Mouse (Mus musculus) midbrain, embryonic 10.5 days (tissue): ENCODE measurements around the gene Zscan10. TPM values are rescaled to one million over a fixed set of nuclear protein-coding genes. Genes with fewer than 3 reads are reported as not detected.

Experiments
- DNase-seq: peaks from one replicate; pipeline ENCODE4 v3.0.0-alpha.2; 2017; ENCODE audit warnings: low spot score
- H3K27ac ChIP-seq: fragments of 300-500 bp; sonication (generic); replicated peaks from 2 replicates; pipeline ENCODE4 v1.5.1; 2016; ENCODE audit warnings: mild to moderate bottlenecking
- H3K27me3 ChIP-seq: fragments of 300-500 bp; sonication (generic); 2 replicates; pipeline ENCODE4 v1.6.1; 2016; ENCODE audit warnings: low read depth, mild to moderate bottlenecking; ENCODE audit not compliant: poor library complexity, severe bottlenecking
- H3K36me3 ChIP-seq: fragments of 300-500 bp; sonication (generic); 2 replicates; pipeline ENCODE4 v1.6.1; 2016; ENCODE audit warnings: mild to moderate bottlenecking, moderate library complexity
- H3K4me1 ChIP-seq: fragments of 300-500 bp; sonication (generic); 2 replicates; pipeline ENCODE4 v1.6.1; 2016
- H3K4me3 ChIP-seq: fragments of 300-500 bp; sonication (generic); 2 replicates; pipeline ENCODE4 v1.5.1; 2016; ENCODE audit warnings: mild to moderate bottlenecking, moderate library complexity
- H3K9me3 ChIP-seq: fragments of 300-500 bp; sonication (generic); replicated peaks from 2 replicates; pipeline ENCODE4 v1.6.1; 2016; ENCODE audit warnings: mild to moderate bottlenecking
- WGBS: fragments of 180-500 bp; shearing (Covaris S2); methylation state at CpG from one replicate; pipeline ENCODE4 v1.1.7; 2016; 5-methylcytosine and 5-hydroxymethylcytosine counted together
- polyA plus RNA-seq: library from polyadenylated mRNA; unstranded; fragments of >200 nt; fragmentation: Nextera tagmentation; extraction: Ambion mirVana; gene quantifications from 2 replicates; pipeline ENCODE4 v1.2.1, GENCODE M21; 2016

Zscan10 gene
- polyA plus RNA-seq, result 0.12 and 0.19 TPM in 2 replicates

DNA sequence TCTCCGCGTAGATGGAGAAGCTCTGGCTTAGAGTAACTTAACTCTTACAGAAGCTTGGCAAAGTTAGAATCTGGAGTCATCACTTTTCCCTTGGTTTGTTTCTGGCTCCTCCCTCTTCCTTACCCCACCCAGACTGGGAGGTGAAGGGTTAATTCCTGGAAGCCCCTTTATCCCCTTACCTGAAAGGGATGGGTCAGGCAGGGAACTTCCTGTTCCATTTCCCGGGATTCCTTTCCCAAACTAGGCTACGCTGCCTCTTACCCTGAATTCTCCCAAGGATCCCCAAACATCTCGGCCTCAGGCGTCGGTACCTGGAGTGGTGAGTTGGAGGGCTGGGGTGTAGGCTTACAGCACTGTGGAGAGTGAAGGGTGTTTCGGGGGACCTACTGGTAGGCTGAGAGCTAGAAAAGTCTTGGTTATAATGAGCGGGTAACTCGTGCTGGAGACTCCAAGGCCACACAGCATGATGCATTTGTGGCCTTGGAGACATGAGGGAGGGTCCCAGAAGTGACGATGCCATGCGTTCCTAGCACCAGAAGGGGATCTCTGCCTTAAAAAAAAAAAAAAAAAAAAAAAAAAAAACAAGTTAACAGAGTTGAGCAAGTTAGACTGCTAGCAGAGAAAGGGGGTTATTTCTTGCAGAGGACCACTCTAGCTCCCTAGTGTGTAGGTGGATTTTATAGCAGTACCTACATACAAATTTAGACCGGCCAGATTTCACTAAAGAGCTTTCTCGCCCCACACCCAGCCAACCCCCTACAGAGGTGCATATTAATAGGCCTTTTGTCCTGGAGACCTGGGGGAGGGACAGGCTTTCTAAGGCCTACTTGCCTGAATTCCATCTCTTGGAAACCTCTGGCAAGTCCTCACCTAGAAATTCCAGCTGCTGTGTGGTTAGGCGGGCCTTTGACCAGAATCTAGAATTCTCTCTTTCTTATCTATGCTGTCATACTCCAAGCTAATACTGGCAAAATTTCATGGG lies at the start of gene Zscan10:
Zscan10 (plus strand) TSS at position 216 of the 982 bp plus-strand sequence.
- H3K36me3 ChIP-seq, result no peaks in the 10 kb centered on the region
- peak within 1 kb of the TSS; percentile 57 for H3K4me3 ChIP-seq
- H3K27ac ChIP-seq, result peak within 1 kb of the TSS; percentile 88
- DNase-seq, result no peak
- H3K4me1 ChIP-seq, result peaks cover 36% of the 10 kb centered on the region
- H3K27me3 ChIP-seq, result no peaks in the 10 kb centered on the region; the same call in 1 of the 2 replicates
- H3K9me3 ChIP-seq, result no peaks in the 10 kb centered on the region
- WGBS, result 23% methylated on average over 15 of the region's 15 CpGs

DNA sequence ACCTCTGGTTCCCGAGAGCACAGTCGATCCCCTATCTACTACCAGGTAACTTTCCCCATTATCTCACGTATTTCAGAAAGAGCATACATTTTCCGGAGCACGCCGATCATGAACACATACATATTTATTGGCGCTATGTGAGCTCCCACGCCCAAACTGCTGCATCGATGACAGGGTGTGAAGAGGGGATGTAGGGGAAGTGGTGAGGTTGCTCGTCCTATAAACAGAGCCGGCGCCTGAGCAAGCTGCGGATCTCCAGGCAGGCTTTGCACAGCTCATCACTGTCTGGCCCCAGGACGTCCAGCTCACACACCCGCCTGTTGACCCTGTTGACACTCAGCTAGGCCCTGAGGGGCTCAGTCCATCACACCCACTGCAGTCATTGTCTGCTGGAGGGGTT lies 49.8 kb upstream of the Zscan10 start:
- peak overlapping the region; percentile 61 for H3K4me3 ChIP-seq
- no peaks in the 10 kb centered on the region for H3K9me3 ChIP-seq
- peak overlapping the region; percentile 73 for H3K27ac ChIP-seq
- peak; percentile 69 for DNase-seq
- under 1% methylated on average over 15 of the region's 15 CpGs for WGBS
- peaks cover 24% of the 10 kb centered on the region for H3K4me1 ChIP-seq
- no peaks in the 10 kb centered on the region for H3K27me3 ChIP-seq
- H3K36me3 ChIP-seq, result peaks cover 15% of the 10 kb centered on the region

DNA sequence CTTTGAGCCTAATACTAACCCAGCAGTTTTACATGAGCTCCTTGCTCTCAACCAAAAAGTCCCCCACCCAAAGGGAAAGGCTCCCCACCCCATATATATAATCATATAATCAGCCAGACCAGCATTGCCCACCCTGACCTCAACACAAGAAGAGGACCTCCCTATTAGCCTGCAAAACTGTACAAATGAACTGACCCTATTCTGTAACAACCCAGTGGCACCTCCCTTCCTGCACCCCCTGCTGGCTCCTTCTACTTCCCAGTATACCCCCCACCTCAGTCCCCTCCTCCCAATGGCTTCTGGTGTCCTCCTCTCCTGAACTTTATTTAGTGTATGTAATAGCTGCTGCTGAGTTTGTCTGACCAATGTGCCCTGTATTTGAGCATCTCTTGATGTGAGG lies 49.2 kb upstream of the Zscan10 start:
- H3K4me1 ChIP-seq, result peaks cover 24% of the 10 kb centered on the region
- H3K9me3 ChIP-seq, result no peaks in the 10 kb centered on the region
- H3K27me3 ChIP-seq, result no peaks in the 10 kb centered on the region
- H3K36me3 ChIP-seq, result peaks cover 20% of the 10 kb centered on the region
- DNase-seq, result no peak
- peak overlapping the region; percentile 61 for H3K4me3 ChIP-seq
- peak overlapping the region; percentile 73; the same call in 1 of the 2 replicates for H3K27ac ChIP-seq

DNA sequence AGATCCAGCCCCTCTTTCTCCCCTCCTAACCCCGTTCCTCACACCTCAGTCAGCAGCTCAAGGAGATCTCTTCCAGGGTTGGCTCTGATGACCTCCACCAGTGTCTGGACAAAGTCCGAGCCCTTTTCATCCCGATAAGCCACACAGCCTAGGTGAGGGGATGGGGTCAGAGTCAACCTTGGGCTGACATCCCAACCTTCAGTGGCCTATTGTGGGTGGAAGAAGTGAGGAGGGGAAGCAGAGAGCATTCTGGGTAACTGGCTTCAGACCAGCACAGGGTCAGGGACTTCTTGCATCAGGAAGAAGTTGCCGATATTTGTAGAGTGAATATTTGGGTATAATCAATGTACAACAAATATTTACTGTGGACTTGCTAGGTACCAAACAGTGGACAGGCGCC lies 48.7 kb upstream of the Zscan10 start:
- DNase-seq, result no peak
- Histone ChIP-seq H3K27ac (no peak overlapping the region), H3K9me3 (no peaks in the 10 kb centered on the region), H3K4me1 (peaks cover 24% of the 10 kb centered on the region), H3K27me3 (no peaks in the 10 kb centered on the region), H3K4me3 (peak overlapping the region; percentile 61; the same call in 1 of the 2 replicates), H3K36me3 (peaks cover 26% of the 10 kb centered on the region)
- WGBS, result 67% methylated on average over 5 of the region's 5 CpGs

DNA sequence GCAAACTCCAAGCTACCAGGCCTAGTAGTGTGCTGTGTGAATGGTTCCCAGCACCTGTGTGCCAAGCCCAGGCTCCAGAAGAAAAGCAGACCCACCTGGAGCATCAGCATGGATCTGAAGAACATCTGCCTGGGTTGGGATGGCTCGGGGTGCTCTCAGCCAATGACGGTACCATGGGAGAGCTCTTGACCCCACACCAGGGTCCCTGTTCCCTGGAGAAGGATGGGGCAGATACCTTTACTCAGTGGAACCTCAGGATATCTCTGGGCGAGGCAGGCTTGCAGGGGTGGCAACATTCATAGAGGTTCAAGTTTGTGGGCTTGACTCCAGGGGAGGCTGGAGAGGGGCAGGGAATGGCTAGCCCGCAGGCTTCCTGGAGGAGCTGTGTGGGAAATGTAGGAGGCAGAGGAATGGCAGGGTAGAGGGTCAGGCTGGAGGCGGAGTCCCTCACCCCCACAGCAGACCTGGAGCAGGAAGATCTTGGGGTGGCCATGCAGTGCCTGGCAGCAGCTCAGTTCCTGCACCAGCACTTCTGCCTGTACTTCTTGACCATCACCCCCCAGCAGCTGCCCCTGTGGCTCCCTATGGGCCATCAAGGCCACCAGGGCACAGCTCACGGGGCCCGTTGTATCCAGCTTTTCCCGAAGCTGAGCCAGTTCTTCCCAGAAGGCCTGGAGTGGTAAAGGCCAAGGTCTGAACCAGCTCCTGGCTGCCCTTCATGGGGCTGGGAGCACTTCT lies 47.6 kb upstream of the Zscan10 start:
- H3K4me3 ChIP-seq, result no peak overlapping the region
- no peak overlapping the region for H3K27ac ChIP-seq
- 84% methylated on average over 8 of the region's 8 CpGs for WGBS
- no peak for DNase-seq
- no peaks in the 10 kb centered on the region for H3K9me3 ChIP-seq
- H3K4me1 ChIP-seq, result peaks cover 24% of the 10 kb centered on the region
- H3K27me3 ChIP-seq, result no peaks in the 10 kb centered on the region
- H3K36me3 ChIP-seq, result peaks cover 37% of the 10 kb centered on the region

DNA sequence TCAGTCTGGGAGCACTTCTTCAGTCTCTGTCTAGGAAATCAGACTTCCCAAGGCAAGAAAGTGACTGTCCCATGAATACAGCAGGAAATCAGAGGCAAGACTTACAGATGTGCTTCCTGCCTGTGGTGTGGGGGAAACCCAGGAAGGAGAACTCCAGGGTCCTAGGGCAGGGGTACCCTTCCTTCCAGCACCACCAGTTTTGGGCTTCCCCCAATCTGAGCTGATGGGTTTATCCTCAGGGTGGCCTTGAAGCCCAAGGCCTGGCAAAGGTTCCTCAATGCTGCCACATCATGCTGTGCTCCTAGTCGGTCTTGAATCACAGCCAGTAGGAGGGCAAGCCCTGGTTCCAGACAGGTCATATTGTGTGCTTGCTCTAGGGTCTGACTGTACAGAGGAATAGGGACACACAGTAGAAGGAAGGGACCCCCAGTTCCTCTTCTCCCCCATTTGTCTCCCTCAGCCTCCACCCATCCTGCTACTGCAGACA lies 47.0 kb upstream of the Zscan10 start:
- H3K27me3 ChIP-seq, result no peaks in the 10 kb centered on the region
- no peak overlapping the region for H3K4me3 ChIP-seq
- H3K4me1 ChIP-seq, result peaks cover 24% of the 10 kb centered on the region
- H3K9me3 ChIP-seq, result no peaks in the 10 kb centered on the region
- DNase-seq, result no peak
- H3K27ac ChIP-seq, result no peak overlapping the region
- peaks cover 43% of the 10 kb centered on the region for H3K36me3 ChIP-seq
- 74% methylated on average over 1 of the region's 1 CpGs for WGBS

DNA sequence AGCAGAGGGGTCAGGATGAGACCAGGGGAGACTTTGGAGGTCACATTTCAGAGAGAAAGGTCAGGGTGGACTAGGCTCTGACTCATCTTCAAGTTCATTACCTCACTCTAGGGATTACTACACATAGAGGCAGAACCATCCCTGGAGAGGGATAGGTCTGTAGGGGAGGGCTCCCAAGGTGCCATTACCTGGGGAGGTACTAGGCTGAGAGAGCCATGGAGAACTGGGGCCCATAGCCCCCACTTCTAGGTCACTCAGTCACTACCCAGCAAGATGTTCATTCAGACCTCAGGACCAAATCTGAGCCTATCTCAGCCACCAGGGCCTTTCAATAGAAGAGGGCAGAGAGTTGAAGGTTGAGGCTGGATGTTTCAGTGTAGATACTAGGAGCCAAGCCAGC lies 46.3 kb upstream of the Zscan10 start:
- no peaks in the 10 kb centered on the region for H3K9me3 ChIP-seq
- H3K4me3 ChIP-seq, result no peak overlapping the region
- H3K4me1 ChIP-seq, result peaks cover 19% of the 10 kb centered on the region
- peaks cover 49% of the 10 kb centered on the region for H3K36me3 ChIP-seq
- no peaks in the 10 kb centered on the region for H3K27me3 ChIP-seq
- no peak overlapping the region for H3K27ac ChIP-seq
- DNase-seq, result no peak

DNA sequence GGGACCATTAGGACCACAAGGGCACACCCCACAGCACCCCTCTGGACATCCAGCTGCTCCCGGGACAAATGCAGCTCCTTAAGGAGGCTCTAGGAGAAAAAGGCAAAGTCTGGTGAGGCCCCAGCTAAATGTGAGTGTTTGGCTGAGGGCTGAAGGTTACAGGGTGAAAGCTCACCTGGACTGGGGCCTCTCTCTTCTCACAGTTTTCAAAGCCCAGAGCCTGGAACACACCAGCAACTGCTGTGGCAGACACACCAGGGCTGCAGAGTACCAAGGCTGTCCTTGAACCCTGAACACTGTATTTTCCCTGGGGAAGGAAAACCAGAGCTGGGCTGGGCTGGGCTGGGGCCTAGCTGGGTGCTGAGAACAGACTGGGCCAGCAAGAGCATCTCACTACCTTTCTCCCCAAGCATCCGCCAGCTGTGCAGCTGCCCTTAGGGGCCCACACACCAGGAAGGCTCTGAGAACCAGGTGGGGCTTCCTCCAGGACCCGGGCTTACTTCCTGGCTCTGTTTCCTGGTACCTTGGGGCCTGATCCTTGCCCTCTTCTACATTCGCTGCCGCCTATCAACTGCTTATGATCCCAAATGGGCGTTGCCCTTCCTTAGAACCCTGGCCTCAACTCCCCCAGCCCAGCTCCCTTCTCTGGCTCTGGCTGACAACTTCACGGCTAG lies 45.3 kb upstream of the Zscan10 start:
- H3K36me3 ChIP-seq, result peaks cover 60% of the 10 kb centered on the region
- H3K4me1 ChIP-seq, result peaks cover 12% of the 10 kb centered on the region
- WGBS, result 85% methylated on average over 7 of the region's 7 CpGs
- no peaks in the 10 kb centered on the region for H3K27me3 ChIP-seq
- DNase-seq, result no peak
- no peak overlapping the region for H3K4me3 ChIP-seq
- no peaks in the 10 kb centered on the region for H3K9me3 ChIP-seq
- no peak overlapping the region for H3K27ac ChIP-seq

DNA sequence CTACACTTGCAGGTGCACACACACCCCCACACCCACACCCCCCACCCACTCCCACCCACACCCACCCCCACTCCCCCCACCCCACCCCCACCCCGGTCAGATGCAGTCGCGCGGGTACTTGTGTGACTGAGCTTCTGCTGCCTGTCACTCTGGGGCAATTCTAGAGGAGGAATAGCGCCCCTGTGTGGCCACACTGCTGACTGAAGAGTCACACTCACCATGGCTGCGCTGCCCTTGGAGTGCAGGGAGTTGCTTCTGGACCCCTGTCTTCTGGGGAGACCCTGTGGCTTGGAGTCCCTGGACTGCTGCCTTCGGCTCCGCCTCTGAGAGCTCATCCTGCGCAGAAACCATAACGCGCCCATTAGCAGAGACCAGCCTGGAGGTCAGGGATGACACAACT lies 40.9 kb upstream of the Zscan10 start:
- Histone ChIP-seq H3K36me3 (peaks cover 67% of the 10 kb centered on the region), H3K27me3 (no peaks in the 10 kb centered on the region), H3K9me3 (no peaks in the 10 kb centered on the region), H3K27ac (no peak overlapping the region), H3K4me3 (no peak overlapping the region), H3K4me1 (peaks cover 13% of the 10 kb centered on the region)
- WGBS, result 62% methylated on average over 11 of the region's 11 CpGs
- DNase-seq, result peak; percentile 51

DNA sequence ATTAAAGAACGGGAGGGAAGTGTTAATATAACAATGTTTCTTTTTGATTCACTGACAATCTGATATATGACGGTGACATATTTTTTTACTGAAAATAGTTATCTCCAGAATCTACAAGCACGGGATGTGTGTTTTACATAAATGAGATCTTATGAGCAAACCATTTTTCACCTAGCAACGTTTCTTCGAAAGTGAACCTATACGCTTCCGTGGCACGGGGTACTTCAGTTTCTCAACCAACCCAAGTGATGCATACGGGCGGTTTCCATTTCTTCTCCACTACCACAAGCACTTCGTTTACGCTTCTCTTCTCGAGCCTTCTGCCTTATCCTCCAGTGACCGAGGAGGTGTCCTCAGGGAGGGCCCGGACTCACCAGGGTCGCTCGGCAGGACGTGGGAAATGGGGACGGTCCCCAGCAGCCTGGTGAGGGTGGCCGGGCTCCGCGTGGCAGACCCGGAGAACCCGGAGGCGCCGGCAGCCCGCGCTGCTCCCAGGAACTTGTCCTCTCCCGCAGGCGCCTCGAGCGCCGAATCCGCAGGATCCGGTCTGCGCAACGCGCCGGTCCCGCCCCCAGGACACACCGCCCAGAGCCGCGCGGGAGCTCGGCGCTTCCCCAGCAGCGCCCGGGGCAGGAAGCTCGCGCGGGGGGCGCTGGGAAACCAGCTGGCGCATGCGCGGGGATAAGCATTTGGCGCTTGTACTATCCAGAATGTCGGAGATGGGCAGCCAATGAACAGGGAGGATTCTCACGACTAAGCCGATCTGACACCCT lies 36.9 kb upstream of the Zscan10 start, which contains the start of gene Zfp213:
Zfp213 (minus strand) TSS at position 644 of the 773 bp plus-strand sequence.
- Histone ChIP-seq H3K27me3 (no peaks in the 10 kb centered on the region), H3K9me3 (no peaks in the 10 kb centered on the region), H3K4me3 (peak within 1 kb of the TSS; percentile 73), H3K36me3 (peaks cover 27% of the 10 kb centered on the region), H3K27ac (peak within 1 kb of the TSS; percentile 92), H3K4me1 (peaks cover 20% of the 10 kb centered on the region)
- peak; percentile 95 for DNase-seq
- 1% methylated on average over 59 of the region's 59 CpGs for WGBS

DNA sequence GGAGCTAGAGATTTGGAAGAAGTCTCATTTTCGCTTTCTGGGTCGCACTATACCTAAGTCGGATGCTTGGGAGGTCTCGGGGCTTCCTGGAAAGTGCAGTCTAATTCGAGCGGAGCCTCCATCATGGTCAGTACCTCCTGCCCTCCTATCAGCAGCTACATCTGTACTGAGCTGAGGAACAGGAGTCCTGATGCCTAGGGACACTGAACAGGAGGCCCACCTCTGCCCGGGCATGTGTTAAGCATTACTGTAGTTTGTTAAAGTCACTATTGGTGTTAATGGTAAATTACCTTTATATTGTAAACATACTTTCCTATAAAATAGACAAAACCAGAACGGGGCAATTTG lies 36.3 kb upstream of the Zscan10 start:
- peak overlapping the region; percentile 92 for H3K27ac ChIP-seq
- H3K4me1 ChIP-seq, result peaks cover 20% of the 10 kb centered on the region
- H3K9me3 ChIP-seq, result no peaks in the 10 kb centered on the region
- peak overlapping the region; percentile 73 for H3K4me3 ChIP-seq
- no peaks in the 10 kb centered on the region for H3K27me3 ChIP-seq
- DNase-seq, result no peak
- H3K36me3 ChIP-seq, result peaks cover 21% of the 10 kb centered on the region
- WGBS, result 2% methylated on average over 8 of the region's 8 CpGs

DNA sequence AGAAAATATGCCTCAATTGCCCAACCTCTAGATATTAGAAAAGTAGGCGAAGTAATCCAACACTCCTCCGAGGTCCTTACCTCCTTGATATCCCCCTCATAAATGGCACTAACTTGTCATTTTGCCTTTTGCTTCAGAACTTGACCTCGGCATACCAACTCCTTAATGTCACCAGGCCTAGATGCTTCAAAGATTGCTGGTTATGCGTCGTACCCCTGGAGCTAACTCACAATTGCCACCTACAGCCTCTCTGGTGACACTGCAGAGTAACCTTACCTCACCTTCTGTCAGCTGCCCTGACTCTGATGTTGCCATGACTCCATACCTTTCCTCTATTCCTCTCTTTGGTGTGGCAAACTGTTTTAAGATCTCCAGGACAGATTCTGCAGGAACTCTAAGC lies 33.9 kb upstream of the Zscan10 start:
- no peak for DNase-seq
- Histone ChIP-seq H3K4me3 (no peak overlapping the region), H3K36me3 (no peaks in the 10 kb centered on the region), H3K27me3 (no peaks in the 10 kb centered on the region), H3K4me1 (peaks cover 20% of the 10 kb centered on the region), H3K9me3 (no peaks in the 10 kb centered on the region), H3K27ac (no peak overlapping the region)
- WGBS, result 65% methylated on average over 5 of the region's 5 CpGs
